Mouse (Mus musculus) stomach, embryonic 14.5 days (tissue): ENCODE data around the gene Fam186a. TPM values are rescaled to one million over a fixed set of nuclear protein-coding genes. Genes with fewer than 3 reads are reported as not detected.
"Not testable (repeated sequence)": the region's sequence is repeated elsewhere in the genome, so short reads cannot be mapped to it uniquely, and the experiment has no call there.

ENCODE experiments used
- ATAC-seq: fragments of 200-750 bp; cut with Nextera tagmentation; 2 replicates; pipeline ENCODE4 v1.8.0; 2017; ENCODE audit warnings: low read depth, moderate TSS enrichment; ENCODE audit not compliant: insufficient number of reproducible peaks, insufficient read depth, low FRiP score
- H3K27ac ChIP-seq: fragments of 300-500 bp; sonication (generic); 2 replicates; pipeline ENCODE4 v1.5.1; 2014; ENCODE audit warnings: mild to moderate bottlenecking, low read length, moderate library complexity, mixed read lengths
- H3K27me3 ChIP-seq: fragments of 300-500 bp; sonication (generic); 2 replicates; pipeline ENCODE4 v1.6.1; 2014; ENCODE audit warnings: low read length, control low read depth, mixed read lengths; ENCODE audit not compliant: control insufficient read depth, insufficient read depth
- H3K36me3 ChIP-seq: fragments of 300-500 bp; sonication (generic); 2 replicates; pipeline ENCODE4 v1.6.1; 2014; ENCODE audit warnings: mild to moderate bottlenecking, control low read depth, low read length, moderate library complexity, mixed read lengths; ENCODE audit not compliant: control insufficient read depth, insufficient read depth
- H3K4me1 ChIP-seq: fragments of 300-500 bp; sonication (generic); 2 replicates; pipeline ENCODE4 v1.6.1; 2014; ENCODE audit warnings: low read length, control low read depth, mixed read lengths; ENCODE audit not compliant: control insufficient read depth, insufficient read depth
- H3K4me2 ChIP-seq: fragments of 300-500 bp; sonication (generic); replicated peaks from 2 replicates; pipeline ENCODE4 v1.6.1; 2014; ENCODE audit warnings: low read depth, low read length, control low read depth
- H3K4me3 ChIP-seq: fragments of 300-500 bp; sonication (generic); 2 replicates; pipeline ENCODE4 v1.5.1; 2014; ENCODE audit warnings: low read depth, low read length, control low read depth
- H3K9ac ChIP-seq: fragments of 300-500 bp; sonication (generic); replicated peaks from 2 replicates; pipeline ENCODE4 v1.6.1; 2014; ENCODE audit warnings: low read depth, mild to moderate bottlenecking, control low read depth, low read length, moderate library complexity, mixed read lengths
- H3K9me3 ChIP-seq: fragments of 300-500 bp; sonication (generic); 2 replicates; pipeline ENCODE4 v1.6.1; 2016; ENCODE audit warnings: low read depth, low read length, control low read depth; ENCODE audit not compliant: control insufficient read depth
- WGBS: fragments of 180-500 bp; shearing (Covaris S2); extraction: QIAGEN DNeasy Blood & Tissue Kit; methylation state at CpG from one replicate; pipeline ENCODE4 v1.1.7; 2014; 5-methylcytosine and 5-hydroxymethylcytosine counted together
- polyA plus RNA-seq: library from polyadenylated mRNA; unstranded; fragments of >200 nt; fragmentation: Nextera tagmentation; extraction: Ambion mirVana; gene quantifications from 2 replicates; pipeline ENCODE4 v1.2.1, GENCODE M21; 2014

Gene Fam186a
- polyA plus RNA-seq, result not detected in 2 replicates

DNA sequence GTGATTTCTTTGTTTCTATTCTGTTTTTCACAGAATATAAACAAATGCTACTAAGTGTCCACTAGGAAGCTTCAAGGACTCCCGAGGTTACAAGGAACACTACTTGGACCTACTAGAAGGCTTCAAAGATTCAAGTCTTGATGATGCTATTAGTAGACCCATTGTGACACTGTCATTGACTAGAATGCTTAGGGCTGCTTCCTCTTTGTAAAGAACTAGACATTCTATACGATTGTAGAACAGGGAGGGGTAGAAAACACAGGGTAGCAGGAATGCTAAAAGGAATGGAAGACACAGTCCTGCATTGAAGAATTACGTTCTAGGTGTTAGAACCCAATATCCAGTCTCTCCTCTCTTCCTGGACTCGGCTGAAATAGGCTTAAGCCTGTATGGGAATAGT lies at the start of gene Fam186a:
TSS of gene Fam186a (minus strand) at position 101 of the 400 bp plus-strand sequence.
- 78% methylated on average over 4 of the region's 4 CpGs for WGBS
- Histone ChIP-seq H3K36me3 (no peaks in the 10 kb centered on the region), H3K4me1 (no peaks in the 10 kb centered on the region; the same call in 1 of the 2 replicates), H3K9ac (no peak within 1 kb of the TSS), H3K4me2 (no peak within 1 kb of the TSS), H3K9me3 (no peaks in the 10 kb centered on the region), H3K27me3 (no peaks in the 10 kb centered on the region), H3K27ac (no peak within 1 kb of the TSS), H3K4me3 (no peak within 1 kb of the TSS)
- ATAC-seq, result no peak

DNA sequence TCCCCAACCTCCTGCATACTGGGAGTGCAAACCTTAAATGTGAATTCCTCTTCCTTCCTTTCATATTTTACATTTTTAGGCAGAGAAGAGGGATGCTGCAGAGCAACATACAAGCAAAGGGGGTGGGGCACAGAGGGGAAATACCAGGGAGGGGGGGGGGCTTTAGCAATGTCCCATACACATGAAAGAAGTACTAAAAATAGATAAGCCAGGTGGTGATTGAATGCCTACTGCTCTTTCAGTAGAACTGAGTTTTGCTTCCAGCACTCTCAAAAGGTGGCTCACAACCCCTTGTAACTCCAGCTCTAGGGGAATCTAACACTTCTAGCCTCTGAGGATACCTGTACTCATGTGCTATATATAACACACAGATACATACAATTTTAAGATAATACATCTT lies 39.3 kb upstream of the Fam186a start:
- H3K9ac ChIP-seq, result no peak overlapping the region
- no peaks in the 10 kb centered on the region for H3K9me3 ChIP-seq
- no peak overlapping the region for H3K4me3 ChIP-seq
- ATAC-seq, result no peak
- no peak overlapping the region for H3K27ac ChIP-seq
- H3K4me2 ChIP-seq, result no peak overlapping the region
- H3K4me1 ChIP-seq, result no peaks in the 10 kb centered on the region
- peaks cover 54% of the 10 kb centered on the region for H3K36me3 ChIP-seq
- no peaks in the 10 kb centered on the region for H3K27me3 ChIP-seq

DNA sequence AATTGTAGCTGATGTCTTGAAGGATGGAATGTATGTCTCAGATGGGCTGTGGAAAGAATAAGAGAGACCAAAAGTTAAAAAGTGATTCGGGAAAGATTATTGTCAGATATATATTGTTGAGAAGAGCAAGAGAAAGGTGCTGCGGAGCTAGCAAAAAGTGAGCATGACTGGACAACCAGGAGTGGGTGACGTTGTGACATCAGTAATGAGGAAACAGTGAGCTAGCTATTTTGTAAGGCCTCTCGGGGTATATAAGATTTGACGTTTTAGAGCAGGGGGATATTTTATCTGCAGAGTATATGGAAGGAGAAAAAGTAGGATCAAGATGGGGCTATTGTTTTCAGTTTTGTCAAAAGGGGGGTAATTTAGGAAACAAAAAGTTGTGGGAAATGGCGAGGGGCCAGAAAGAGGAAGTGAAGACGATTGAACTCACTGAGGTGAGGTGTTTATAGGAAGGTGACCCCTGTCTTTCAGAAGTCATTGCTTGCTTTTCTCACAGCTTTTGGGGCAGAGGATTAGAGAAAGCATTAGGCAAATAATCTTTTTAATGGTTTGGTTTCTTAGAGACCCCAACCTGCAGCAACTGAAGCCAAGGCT lies 37.9 kb upstream of the Fam186a start:
- H3K4me1 ChIP-seq, result no peaks in the 10 kb centered on the region
- no peaks in the 10 kb centered on the region for H3K27me3 ChIP-seq
- H3K9me3 ChIP-seq, result no peaks in the 10 kb centered on the region
- no peak overlapping the region for H3K27ac ChIP-seq
- no peak overlapping the region for H3K9ac ChIP-seq
- H3K36me3 ChIP-seq, result peaks cover 44% of the 10 kb centered on the region
- ATAC-seq, result no peak
- WGBS, result 84% methylated on average over 7 of the region's 7 CpGs
- H3K4me3 ChIP-seq, result no peak overlapping the region
- H3K4me2 ChIP-seq, result no peak overlapping the region

DNA sequence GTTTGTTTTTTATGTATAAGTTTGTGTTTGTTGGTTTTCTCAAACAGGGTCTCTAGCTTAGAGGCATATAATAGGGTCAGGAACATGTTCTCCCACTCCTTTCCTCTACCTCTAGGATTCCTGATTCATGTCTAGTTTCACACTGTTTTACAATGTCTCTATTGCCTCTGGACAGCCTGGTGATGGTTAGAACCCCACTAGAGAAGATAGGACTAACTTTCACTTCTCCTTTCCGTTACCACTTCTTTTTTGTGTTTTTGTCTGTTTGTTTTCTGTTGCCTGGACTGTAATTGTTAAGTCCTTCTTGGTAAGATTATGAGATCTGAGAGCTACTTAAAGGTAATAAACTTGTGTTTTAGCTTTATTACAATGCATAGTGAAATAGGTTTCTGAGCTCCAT lies 32.5 kb upstream of the Fam186a start:
- Histone ChIP-seq H3K4me2 (no peak overlapping the region), H3K4me1 (no peaks in the 10 kb centered on the region), H3K27me3 (no peaks in the 10 kb centered on the region), H3K27ac (no peak overlapping the region), H3K4me3 (no peak overlapping the region), H3K9ac (no peak overlapping the region), H3K36me3 (peaks cover 54% of the 10 kb centered on the region), H3K9me3 (no peaks in the 10 kb centered on the region)
- ATAC-seq, result no peak
- 97% methylated on average over 1 of the region's 1 CpGs for WGBS

DNA sequence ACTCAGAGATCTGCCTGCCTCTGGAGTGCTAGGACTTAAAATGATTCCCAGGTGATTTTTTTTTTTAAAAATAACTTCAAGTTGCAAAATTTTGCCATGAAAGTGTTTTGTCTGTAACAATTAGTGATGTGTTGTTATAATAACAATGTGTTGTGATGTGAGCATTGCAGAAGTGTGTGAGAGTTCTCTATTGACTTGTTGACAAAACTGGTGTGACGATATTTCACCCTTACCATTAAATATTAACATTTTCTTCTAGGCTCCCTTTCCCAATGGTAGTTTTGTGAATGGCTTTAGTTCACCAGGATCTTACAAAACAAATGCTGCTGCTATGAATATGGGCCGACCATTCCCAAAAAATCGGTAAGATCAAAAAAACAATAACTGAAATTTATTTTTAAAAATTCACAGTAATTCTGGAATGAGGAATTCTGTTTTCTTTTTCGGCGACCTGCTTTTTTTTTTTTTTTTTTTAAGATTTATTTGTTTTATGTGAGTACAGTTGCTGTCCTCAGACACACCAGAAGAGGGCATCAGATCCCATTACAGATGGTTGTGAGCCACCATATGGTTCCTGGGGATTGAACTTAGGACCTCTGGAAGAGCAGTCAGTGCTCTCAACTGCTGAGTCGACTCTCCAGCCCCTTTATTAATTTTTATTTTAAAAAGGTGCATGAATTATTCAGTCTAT lies 30.4 kb upstream of the Fam186a start:
- no peaks in the 10 kb centered on the region for H3K9me3 ChIP-seq
- 96% methylated on average over 6 of the region's 6 CpGs for WGBS
- no peak overlapping the region for H3K4me2 ChIP-seq
- peaks cover 48% of the 10 kb centered on the region for H3K36me3 ChIP-seq
- no peak overlapping the region for H3K4me3 ChIP-seq
- H3K27ac ChIP-seq, result no peak overlapping the region
- no peaks in the 10 kb centered on the region for H3K27me3 ChIP-seq
- no peaks in the 10 kb centered on the region for H3K4me1 ChIP-seq
- ATAC-seq, result no peak
- H3K9ac ChIP-seq, result no peak overlapping the region

DNA sequence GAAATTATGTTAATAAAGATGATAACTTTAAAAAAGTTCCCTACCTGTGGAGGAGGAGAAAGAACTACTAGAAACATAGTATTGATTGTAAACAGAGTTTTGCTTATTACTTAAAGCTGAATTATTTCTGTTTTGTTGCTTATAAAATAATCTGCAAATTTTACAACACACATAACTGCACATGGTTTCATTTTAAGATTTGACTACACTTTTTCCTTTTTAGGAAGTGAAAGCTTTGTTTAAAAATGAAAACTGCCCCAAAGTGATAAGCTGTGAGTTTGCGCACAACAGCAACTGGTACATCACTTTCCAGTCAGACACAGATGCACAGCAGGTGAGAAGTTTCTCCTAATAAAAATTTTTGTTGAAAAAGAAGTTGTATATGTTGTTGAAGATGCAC lies 26.2 kb upstream of the Fam186a start:
- H3K36me3 ChIP-seq, result peaks cover 57% of the 10 kb centered on the region
- 100% methylated on average over 1 of the region's 1 CpGs for WGBS
- no peak overlapping the region for H3K4me3 ChIP-seq
- H3K4me2 ChIP-seq, result no peak overlapping the region
- ATAC-seq, result no peak
- H3K27me3 ChIP-seq, result no peaks in the 10 kb centered on the region
- H3K27ac ChIP-seq, result no peak overlapping the region
- H3K9ac ChIP-seq, result no peak overlapping the region
- H3K9me3 ChIP-seq, result no peaks in the 10 kb centered on the region
- H3K4me1 ChIP-seq, result no peaks in the 10 kb centered on the region

DNA sequence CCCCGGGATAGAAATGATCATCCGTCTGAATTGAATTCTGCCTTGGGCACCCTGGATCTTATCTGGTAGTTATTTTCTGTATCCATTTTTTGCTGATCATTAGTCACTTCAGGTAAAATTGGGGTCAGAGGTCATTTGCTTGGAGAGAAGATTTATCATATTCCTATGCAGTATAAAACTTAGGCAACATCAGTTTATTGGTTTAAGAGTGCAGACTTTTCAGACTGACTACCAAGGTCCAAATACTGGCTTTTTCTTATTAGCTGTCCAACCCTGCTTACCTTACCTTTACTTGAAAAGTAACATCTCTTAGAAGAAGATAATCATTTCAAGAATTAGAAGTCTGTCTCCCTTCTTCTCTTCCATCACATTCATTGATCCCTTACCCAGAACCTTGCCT lies 12.9 kb upstream of the Fam186a start:
- whole genome bisulfite sequencing, result 82% methylated on average over 2 of the region's 2 CpGs
- H3K4me1 ChIP-seq, result no peaks in the 10 kb centered on the region
- no peak overlapping the region for H3K9ac ChIP-seq
- no peaks in the 10 kb centered on the region for H3K36me3 ChIP-seq
- ATAC-seq, result no peak
- no peak overlapping the region for H3K27ac ChIP-seq
- H3K27me3 ChIP-seq, result no peaks in the 10 kb centered on the region
- H3K9me3 ChIP-seq, result no peaks in the 10 kb centered on the region
- H3K4me2 ChIP-seq, result no peak overlapping the region
- H3K4me3 ChIP-seq, result no peak overlapping the region

DNA sequence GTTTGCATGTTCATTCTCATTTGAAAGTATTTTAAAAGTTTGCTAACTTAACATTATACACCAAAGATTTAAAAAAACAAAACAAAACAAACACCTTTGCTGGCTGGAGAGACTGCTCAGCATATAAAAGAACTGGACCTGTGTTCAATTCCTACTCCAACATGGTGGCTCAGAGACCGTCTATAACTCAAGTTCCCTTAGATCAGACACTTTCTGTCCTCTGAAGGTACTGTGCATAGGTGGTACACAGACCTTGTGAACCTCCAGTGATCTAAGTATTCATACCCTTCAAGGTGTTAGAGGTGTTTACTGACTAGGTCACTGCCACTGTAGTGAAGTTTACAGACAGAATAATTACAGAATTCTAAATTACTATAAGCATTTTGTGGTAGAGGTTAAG lies 12.4 kb upstream of the Fam186a start:
- Histone ChIP-seq H3K9me3 (no peaks in the 10 kb centered on the region), H3K27ac (no peak overlapping the region), H3K36me3 (no peaks in the 10 kb centered on the region), H3K27me3 (no peaks in the 10 kb centered on the region), H3K4me2 (no peak overlapping the region), H3K4me3 (no peak overlapping the region), H3K4me1 (0 out of 2 replicates have a peak, but pooled peaks cover 2% of the 10 kb centered on the region), H3K9ac (no peak overlapping the region)
- no peak for ATAC-seq
- 76% methylated on average over 1 of the region's 1 CpGs for WGBS

DNA sequence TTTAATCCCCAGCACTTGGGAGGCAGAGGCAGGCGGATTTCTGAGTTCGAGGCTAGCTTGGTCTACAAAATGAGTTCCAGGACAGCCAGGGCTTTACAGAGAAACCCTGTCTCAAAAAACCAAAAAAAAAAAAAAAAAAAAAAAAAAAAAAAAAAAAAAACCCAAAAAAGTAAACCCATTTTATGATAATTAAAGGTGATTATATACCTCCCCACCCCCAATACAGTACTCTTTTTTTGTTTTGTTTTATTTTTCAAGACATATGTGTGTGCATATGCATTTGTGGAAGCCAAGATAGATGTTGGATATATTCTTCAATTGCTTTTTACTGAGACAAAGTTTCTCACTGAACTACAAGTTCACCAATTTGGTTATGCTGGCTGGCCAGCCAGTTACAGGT lies 9.3 kb upstream of the Fam186a start:
- H3K4me2 ChIP-seq, ATAC-seq, H3K4me3 ChIP-seq, H3K9me3 ChIP-seq, H3K27ac ChIP-seq, H3K9ac ChIP-seq, H3K36me3 ChIP-seq, H3K4me1 ChIP-seq, H3K27me3 ChIP-seq: not testable (repeated sequence)
- 82% methylated on average over 2 of the region's 2 CpGs for WGBS
